Mouse (Mus musculus): Measurements from ENCODE around the gene Sacs.

Sacs gene

DNA sequence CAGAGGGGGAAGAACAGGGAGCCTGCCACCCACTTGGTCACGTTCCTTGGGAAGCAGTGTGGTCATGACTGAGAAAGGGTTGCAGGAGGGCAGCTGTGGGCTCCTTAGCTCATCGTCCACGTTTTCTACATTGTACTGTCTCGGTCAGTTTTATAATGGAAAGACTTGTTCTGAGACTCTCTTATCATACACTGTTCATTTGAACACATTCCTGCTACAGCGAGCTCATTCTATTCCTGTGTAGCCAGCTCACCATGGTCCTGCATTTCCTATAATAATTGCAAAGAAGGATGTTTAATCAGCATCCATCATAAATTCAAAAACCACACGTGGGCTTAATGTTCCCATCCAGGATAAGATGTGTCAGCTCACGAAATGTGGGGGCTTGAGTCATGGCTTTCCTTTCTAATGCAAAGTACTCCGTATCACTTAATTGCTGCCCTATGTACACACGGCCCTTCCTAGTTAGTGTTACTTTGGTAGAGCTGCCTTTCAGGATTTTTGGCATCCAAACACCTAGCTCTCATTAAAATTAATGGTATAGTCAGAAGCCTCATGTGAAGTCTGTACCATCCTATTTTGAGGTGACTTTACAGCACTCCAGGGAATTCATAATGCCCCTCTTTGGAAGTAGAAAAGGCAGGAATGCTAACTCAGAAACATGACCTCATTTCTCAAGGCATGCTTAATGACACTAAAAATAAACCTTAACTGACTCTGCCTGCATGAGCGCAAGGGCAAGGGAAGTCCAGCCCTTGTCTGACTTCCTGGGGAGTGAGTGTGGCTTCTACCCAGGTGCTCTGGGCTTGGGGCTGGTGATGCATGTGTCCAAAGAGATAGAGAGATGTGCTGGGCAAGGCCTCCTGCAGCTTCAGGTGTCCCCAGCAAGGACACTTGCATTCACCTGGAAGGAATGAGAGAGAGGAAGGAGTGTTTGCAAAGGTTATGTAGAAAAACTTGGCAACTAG, 23.4 kb downstream of the Sacs start:
- no peak for DNase-seq

DNA sequence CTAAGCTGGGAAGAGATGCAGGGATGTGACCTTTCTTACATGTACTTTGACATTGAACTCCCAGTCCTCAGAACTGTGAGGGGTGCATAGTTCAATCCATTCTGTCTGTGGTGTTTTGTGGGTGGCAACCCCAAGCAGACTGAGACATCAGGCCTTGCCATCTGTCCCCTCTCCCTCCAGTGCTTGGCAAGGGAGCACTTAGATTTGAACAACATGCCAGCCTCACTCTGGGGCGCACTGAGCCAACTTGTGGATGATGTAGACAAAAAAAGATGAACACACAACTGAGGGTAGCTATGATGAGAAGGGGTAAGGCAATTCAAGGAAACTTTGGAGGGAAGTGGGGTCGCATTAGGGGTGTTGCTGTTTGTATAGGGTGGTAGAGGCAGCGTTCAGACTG, 26.2 kb downstream of the Sacs start:
- no peak for DNase-seq

DNA sequence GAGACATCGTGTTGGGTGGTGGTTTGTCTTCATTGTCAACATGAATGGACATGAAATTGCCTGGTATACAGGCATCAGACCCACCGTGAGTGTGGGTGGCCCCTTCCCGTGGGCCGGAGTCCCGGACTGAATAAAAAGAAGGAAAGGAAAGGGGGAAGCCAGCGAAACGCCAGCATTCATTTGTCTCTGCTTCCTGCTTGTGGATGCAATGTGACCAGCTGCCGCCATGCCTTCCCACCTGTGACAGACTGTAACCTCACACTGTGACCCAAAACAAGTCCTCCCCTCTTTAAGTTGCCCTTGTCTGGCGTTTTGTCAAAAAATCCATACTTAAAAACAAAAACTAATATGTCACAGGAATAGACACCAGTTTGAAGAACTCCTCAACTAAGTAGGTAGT, 27.7 kb downstream of the Sacs start:
- DNase-seq, result no peak

DNA sequence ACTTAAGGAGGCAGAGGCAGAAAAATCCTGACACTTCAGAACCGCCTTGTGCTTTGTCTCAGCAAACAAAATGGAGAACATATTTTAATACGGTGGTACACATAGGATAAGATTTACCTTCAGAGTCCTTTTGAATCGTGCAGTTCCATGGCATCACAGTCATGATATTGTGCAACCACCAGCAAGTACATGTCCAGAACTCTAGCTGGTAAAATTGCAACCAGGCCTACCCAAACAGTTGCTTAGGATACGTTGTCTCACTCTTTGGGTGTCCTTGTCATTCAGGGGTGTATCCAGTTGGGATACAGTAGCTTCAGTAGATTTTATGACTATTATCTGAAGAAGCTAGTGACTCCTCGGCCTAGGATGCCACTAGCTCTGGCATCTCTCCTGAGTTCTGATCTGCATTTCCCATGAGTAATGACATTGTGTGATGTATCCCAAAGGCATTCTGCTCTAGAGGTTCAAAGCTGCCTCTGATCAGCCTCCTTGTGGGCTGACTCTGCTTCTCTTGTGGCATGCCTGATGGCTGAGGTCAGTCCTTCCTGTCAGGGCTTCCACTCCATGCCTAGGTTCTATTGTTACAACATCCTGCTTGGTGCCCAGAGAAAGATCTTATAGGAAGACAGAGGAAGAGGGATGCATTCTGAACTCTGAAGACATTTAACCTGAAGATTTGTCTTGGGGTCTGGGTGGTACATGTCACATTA, 33.2 kb downstream of the Sacs start:
- peak; percentile 17 for DNase-seq

DNA sequence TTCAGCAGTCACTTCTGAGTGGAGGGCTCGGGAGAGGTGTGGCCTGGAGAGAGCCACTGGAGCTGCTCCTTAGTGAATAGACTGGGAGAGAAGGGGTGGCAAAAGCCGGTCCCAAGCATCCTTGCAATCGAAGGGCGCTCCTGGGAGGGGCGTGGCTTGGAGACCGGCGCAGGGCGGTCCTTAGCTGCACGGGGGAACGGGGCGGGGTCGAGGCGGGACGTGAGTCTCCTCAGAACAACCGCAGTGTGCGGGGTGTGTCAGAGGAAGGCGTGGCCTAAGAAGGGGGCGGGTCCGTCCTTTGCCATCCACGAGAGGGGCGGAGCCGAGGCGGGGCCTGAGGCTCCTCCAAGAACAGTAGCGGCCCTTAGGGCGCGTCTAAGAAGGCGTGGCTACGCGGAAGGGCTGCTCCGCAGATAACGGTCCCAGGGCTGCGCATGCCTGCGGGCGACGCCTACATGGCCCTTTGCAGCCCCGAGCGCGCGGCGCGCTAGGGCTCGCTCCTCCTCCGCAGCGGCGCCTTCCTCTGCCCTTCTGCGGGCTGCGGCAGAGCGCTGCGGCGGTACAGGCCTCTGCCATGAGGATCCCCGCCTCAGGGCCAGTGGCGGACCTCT, 34.4 kb downstream of the Sacs start:
- peak; percentile 99 for DNase-seq

DNA sequence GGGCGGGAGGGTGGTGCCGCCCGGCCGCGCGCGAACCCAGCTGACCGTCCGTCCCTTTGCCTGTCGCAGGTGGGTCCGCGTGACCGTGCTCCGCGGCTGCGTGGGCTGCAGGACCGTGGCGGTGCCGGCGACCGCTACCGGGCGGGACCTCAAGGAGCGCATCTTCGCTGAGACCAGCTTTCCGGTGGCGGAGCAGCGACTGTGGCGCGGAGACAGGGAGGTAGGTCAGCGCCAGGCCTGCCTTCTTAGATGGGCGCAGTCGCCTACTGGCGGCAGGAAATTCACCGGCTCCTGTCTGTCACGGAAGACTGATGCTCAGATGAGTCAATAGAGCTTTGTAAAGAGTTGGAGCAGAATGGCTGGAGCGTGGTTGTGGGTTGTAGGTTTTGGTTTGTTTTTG, 35.0 kb downstream of the Sacs start:
- DNase-seq, result peak; percentile 80

DNA sequence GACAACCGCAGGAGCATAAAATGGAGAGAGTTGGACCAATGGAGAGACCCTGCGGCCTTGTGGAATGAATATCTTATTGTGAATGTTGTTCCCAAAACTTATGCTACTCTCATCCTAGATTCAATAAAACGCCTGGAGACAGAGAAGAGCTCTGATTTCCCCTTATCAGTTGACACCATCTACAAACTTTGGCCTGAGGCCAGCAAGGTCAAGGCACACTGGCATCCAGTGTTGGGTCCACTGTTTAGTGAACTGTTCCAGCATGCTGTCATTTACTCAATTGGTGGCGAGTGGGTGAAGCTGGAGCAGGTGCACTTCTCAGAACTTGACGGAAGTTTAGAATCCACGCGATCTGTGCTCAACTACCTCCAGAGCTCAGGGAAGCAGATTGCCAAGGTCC, 53.6 kb downstream of the Sacs start:
- no peak for DNase-seq

DNA sequence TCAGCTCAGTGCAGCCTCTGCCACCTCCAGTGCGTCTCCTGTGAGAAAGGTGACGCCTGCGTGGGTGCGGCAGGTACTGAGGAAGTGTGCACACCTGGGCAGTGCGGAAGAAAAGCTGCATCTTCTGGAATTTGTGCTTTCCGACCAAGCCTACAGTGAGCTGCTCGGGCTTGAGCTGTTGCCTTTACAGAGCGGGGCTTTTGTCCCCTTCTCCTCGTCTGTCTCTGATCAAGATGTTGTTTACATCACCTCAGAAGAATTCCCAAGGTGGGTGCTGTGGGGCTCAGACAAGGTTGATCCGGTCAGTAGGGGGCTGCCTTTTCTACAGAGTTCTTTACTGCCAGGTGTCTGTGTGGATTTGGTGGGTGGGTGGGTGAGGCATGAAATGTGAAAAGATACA, 54.1 kb downstream of the Sacs start:
- DNase-seq, result no peak

DNA sequence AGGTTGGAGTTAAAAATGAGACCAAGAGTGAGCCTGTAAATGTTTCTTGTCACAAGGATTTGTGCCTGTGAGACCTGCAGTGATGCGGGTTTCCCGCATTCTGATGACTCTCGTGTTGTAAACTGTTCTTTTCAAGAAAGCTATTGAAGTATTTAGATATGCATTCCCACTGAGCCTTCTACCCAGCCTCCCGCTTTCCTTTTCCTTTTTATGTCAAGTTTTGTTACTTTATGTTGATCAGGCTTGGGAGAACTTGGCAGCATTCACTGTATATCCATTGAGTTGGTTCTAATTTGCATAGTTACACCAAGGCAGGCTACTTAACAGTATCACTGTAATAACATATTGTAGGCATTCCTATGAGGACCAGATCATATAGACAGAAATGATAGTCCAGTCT, 56.2 kb downstream of the Sacs start:
- DNase-seq, result no peak

DNA sequence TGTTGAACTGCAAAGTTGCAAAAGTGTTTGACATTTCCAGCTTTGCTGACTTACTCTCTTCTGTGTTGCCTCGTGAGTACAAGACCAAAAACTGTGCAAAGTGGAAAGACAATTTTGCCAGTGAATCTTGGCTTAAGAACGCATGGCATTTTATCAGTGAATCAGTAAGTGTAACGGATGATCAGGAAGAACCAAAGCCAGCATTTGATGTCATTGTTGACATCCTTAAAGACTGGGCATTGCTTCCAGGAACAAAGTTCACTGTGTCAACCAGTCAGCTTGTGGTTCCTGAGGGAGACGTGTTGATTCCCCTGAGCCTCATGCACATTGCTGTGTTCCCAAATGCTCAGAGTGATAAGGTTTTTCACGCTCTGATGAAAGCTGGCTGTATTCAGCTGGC, 71.9 kb downstream of the Sacs start:
- no peak for DNase-seq

DNA sequence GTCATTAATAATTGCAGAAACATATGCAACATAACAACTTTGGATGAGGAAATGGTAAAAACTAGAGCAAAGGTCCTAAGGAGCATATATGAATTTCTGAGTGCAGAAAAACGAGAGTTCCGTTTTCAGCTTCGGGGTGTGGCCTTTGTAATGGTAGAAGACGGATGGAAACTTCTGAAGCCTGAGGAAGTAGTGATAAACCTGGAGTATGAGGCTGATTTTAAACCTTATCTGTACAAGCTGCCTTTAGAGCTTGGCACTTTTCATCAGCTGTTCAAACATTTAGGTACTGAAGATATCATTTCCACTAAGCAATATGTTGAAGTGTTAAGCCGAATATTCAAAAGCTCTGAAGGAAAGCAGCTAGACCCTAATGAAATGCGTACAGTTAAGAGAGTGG, 73.5 kb downstream of the Sacs start:
- DNase-seq, result no peak

DNA sequence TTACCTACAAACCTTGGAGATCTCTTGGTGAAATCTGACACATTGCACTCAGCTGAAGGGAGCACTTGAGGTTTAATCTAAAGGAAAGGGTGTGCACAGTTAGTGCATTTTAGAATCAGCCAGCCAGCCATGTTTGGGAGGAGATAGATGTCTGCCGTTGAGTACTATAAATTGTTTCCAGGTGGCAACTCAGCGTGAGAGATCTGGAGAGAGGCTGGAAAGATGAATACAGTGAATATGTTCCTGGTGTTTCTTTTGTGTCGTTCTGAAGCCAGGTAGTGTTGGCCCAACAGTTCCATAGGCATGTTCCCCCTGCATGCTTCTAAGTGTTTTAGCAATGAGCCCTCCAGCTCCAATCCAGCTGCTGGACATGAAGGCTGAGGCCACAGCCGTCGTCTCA, 82.9 kb downstream of the Sacs start:
- DNase-seq, result no peak

DNA sequence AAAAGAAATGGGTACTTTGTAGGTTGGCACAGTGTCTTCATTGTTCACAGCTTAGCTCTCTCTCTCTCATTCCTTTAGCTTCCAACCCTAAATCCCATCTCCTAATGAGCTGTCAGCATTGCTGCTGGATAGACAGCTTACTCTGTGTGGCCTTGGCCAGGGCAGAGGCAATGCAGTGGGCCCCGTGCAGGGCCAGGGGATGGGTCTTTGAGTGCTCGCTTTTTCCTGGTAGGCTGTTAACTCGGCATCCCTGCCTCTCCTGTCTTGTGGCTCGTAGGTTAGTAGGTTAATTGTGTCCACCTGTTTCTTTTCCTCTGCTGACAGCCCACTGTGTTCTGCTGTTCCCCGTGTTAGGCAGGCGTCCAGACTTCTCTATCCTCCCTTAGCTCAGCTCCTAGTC, 84.2 kb downstream of the Sacs start:
- peak; percentile 65 for DNase-seq

DNA sequence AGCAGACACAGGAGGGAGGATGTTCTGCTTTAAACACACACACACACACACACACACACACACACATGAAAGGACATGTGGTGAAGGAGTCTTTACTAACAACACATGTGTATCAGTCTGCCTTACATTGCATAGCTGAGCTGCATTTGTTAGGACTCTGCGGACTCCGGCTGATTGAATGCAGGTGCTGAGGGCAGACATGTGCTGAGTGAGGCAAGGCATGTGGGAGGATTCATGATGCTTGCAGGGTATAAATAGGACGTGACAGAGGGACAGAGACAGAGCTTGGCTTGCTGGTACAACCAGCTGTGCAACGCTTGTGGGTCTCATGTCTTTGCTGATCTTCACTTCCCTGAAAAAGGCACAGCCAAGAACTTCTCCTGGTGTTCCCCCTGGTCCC, 85.5 kb downstream of the Sacs start:
- DNase-seq, result no peak

DNA sequence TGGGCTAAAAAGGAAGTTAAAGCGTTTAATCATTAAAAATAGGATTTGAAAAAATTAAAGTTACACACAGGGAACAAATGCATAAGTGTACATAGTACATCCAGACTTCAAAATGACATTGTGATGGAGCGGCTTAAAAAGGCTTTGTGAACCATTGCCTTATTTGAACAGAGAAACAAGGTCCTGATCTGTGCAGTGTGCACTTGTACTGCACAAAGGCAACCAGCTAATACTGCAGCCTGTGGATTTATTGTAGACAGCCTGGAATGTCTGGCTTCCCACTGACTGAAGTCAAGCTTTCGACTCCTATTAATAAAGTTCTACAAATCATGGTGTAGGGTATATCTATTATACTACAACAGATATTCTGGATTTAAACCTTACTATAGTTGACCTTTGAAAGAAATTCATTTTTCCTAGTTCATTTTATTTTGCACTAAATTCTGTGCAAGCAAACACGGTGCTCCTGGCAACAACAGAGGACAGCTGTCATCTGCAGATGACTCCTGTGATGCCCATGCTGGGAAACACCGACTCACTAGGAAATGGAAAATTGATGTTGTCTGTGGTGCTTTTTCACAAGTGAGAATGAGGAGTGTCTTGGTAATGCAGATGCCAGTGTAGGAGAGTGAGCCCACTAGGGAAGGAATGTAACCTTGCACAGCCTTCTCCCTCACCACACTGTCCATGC, 86.3 kb downstream of the Sacs start:
- no peak for DNase-seq

DNA sequence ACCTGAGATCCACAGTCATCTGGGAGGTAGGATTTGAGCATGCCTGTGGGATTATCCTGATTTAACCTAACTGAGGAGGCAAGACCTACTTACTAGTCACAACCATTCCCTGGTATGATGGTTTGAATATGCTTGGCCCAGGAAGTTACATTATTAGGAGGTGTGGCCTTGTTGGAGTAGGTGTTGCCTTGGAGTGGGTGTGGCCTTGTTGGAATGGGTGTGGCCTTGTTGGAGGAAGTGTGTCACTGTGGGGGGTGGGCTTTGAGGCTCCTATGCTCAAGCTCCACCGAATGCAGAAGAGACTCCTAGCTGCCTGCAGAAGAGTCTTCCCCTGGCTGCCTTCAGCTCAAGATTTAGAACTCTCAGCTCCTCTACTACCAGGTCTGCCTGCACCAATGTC, 87.9 kb downstream of the Sacs start:
- DNase-seq, result no peak

DNA sequence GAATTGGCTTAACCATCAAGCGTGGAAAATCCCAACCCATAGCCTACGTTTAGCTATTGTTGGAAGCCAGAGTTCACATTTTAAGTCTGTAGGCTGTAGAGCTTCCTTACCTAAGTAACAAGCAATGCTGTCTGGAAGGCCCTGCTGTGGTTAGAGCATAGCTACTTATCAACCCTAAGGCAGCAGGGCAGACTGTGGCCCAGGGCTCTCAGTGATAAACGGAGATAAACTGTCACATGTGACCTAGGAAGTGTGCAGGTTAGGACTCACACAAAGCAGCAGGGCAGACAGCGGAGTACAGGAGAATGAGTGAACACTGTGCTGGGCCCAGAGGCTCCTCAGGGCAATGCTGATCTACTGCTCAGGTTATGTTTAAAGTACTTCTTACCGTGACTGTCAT, 91.5 kb downstream of the Sacs start:
- DNase-seq, result no peak

DNA sequence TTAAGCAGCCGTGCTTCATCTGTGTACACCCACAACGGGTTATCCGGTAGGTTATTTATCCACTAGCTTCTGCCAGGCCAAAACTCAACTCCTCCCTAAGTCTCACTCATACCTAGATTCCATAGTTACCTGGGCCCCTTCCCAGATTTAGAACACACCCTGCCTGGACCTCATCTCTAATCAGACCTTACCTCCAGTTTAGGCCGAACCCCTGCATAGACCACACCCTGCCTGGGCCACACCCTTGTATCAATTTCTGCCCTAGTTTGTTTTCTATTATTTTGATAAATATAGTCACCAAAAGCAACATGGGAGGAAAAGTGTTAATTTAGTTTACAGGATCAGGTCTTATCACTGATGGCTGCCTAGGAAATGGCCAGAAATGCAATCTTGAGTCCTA, 91.9 kb downstream of the Sacs start:
- no peak for DNase-seq

DNA sequence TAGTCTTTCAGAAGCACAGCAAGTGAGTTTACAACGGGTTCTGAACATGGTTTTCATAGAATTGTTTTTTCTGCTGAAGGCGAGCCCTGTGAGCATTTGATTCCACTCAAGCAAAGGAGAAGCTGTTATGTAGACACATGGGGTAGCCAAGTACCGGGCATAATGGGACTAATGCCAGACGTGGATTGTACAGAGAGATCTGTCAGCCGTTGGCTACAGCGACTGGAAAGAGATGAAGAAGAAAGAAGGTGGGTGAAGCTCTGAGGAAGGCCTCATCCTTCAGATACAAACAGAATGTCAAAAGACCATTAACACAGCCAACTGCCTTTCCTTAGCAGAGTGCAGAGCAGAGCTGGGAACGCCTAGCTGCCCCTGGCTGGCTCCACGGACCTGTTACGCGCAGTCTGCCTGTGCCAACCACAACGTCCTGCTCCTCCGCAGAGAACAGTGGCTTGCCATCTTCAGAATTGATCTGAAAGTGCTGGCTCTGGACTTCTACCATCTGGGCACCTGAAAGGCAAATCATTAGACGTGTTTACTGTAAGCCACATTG, 93.8 kb downstream of the Sacs start:
- no peak for DNase-seq

DNA sequence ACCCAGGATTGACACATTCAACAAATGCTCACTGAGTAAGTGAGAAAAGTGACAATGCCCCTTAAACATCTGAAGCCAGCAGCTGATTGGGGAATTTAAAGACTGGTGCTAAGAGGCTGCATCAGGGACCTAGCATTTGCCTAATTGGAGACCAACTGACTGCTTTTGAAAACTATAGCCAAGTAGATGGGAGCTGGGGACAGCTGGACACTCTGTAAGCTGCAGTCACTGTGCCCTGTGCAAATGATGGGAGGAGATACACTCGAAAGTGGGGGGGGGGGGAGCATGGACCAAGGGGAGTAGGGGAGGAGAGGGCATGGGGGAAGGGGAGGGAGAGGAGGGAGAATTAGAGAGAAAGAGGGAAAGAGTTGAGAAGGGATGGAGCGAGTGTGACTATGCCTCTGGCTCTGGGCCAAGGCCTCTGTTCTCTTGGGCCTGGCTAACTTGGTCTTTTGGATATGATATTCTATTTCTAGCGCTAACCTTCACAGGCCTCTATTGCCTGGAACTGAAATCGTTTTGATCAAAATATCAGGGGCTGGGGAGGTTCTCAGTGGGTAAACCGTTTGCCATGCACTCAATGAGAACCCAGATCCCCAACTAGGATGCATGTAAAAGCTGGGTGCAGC, 97.7 kb downstream of the Sacs start:
- DNase-seq, result peak; percentile 84

DNA sequence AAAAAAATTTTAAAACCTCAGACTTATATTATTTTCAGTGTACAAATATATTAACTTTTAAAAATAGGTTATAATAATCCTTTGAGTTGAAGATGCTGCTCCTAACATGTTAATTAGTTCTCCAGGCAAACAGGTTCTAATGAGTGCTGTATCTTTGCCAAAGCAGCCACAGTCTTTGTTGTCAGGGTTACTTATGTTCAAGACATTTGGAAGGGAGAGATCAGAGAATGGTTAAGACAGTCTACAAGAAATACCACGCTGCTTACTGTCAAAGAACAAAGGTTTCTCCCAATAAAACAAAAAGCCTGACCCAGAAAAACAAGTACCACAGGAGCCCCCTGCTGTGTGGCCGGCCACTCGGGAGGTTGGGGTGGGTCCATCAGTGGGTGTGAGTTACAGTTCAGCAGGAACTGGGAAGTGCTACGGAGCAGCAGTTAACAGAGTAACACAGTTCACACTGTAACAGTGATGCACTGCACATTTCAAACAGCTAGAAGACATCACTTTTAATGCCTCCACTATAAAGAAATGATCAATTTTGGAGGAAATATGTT, 98.9 kb downstream of the Sacs start:
- DNase-seq, result peak; percentile 86

DNA sequence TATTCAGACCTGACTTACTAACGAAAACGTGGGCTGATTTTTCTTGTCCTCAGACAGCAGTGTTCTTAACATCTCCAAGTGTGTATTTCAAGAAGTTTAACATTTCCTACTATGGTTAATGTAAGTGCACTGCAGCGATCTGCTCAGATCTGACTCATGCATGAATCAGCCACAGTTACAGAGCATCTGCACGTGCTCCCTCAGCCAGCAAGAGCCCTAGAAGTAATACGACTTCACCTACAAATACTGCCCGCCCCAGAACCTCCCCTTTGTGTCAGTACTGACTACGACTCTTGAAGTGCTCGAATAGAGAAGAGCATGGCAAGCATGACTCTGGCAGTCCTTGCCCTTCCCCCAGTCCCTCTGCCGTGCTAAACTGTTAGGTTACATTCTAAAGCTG, 100.5 kb downstream of the Sacs start:
- DNase-seq, result no peak
